In genomic region chr5:99558231-99558630, GRCm38 (mm10) we compare ENCODE assay signal across 20 mouse cellular contexts.
DNase-seq lines count a peak whose midpoint lies in the region; ATAC-seq lines count a peak whose summit lies in the region.
"Had no signal": no experiment of that assay in that cellular context is flagged by ENCODE, and none has a peak within 500 bp of the region (broad histone marks: within the 10 kb centered on the region; RNA-seq: fewer than 3 reads in every experiment).

No protein-coding gene starts in this region.

- peaks cover 35% of the 10 kb centered on the region for H3K4me1 ChIP-seq in midbrain, embryonic 10.5 days
- peaks cover 2% of the 10 kb centered on the region; the same call in 1 of the 2 replicates for H3K4me1 ChIP-seq in midbrain, embryonic 15.5 days
- H3K4me1 ChIP-seq: forebrain, embryonic 15.5 days had no signal

- H3K27me3 ChIP-seq in midbrain, embryonic 10.5 days (ENCODE audit: low read depth, poor library complexity, severe bottlenecking): peaks cover 97% of the 10 kb centered on the region
- peaks cover 7% of the 10 kb centered on the region; the same call in 1 of the 2 replicates for H3K27me3 ChIP-seq in midbrain, embryonic 15.5 days (replicated peaks)
- H3K27me3 ChIP-seq: embryonic facial prominence, embryonic 12.5 days had no signal

- DNase-seq in embryo, embryonic 10.5 days (ENCODE audit: low spot score): peak; percentile 33
- DNase-seq in embryo, embryonic 9.5 days (ENCODE audit: extremely low spot score): no peak
- DNase-seq in midbrain, embryonic 10.5 days (ENCODE audit: low spot score): peak; percentile 66
- peak; percentile 31 for DNase-seq in mesoderm, embryonic 11.5 days (ENCODE audit: low read depth, low spot score)
- peak; percentile 20 for DNase-seq in retina, postnatal 7 days (ENCODE audit: low read depth, low spot score)
- DNase-seq in adrenal gland, postnatal 10 days: no peak
- DNase-seq: adrenal gland, adult 2 months; adrenal gland, postnatal 14 days; adrenal gland, postnatal 36 days; cerebellum, adult 11-12 months; cerebellum, adult 2 months; cerebellum, adult 9-10 months; cerebellum, postnatal 10 days; cerebellum, postnatal 25 days; forebrain, postnatal 0 days had no signal

- H3K27ac ChIP-seq in midbrain, embryonic 10.5 days (replicated peaks): no peak overlapping the region
- H3K27ac ChIP-seq in midbrain, embryonic 15.5 days: no peak overlapping the region
- H3K27ac ChIP-seq: embryonic facial prominence, embryonic 10.5 days; embryonic facial prominence, embryonic 12.5 days; forebrain, embryonic 13.5 days; forebrain, embryonic 15.5 days had no signal

- no peak overlapping the region for H3K4me2 ChIP-seq in midbrain, embryonic 15.5 days
- H3K4me2 ChIP-seq: embryonic facial prominence, embryonic 12.5 days; forebrain, embryonic 13.5 days; forebrain, embryonic 15.5 days had no signal

- 30% methylated on average over 9 of the region's 9 CpGs for WGBS in midbrain, embryonic 10.5 days
- WGBS in midbrain, embryonic 15.5 days: 28% methylated on average over 9 of the region's 9 CpGs

- H3K9me3 ChIP-seq in midbrain, embryonic 10.5 days (replicated peaks): no peaks in the 10 kb centered on the region
- H3K9me3 ChIP-seq in midbrain, embryonic 15.5 days: no peaks in the 10 kb centered on the region
- H3K9me3 ChIP-seq: embryonic facial prominence, embryonic 10.5 days; embryonic facial prominence, embryonic 12.5 days; forebrain, embryonic 13.5 days; forebrain, embryonic 15.5 days had no signal

- no peak overlapping the region for H3K9ac ChIP-seq in midbrain, embryonic 15.5 days
- H3K9ac ChIP-seq: embryonic facial prominence, embryonic 12.5 days; forebrain, embryonic 13.5 days; forebrain, embryonic 15.5 days; forebrain, postnatal 0 days had no signal

- H3K36me3 ChIP-seq in midbrain, embryonic 10.5 days: no peaks in the 10 kb centered on the region
- H3K36me3 ChIP-seq in midbrain, embryonic 15.5 days (replicated peaks): no peaks in the 10 kb centered on the region
- H3K36me3 ChIP-seq: embryonic facial prominence, embryonic 10.5 days; embryonic facial prominence, embryonic 12.5 days; forebrain, embryonic 15.5 days had no signal

- no peak for ATAC-seq in midbrain, embryonic 15.5 days (replicated peaks)
- ATAC-seq: forebrain, embryonic 13.5 days; forebrain, embryonic 15.5 days; forebrain, postnatal 0 days had no signal

- H3K4me3 ChIP-seq in midbrain, embryonic 10.5 days: no peak overlapping the region
- no peak overlapping the region for H3K4me3 ChIP-seq in midbrain, embryonic 15.5 days
- H3K4me3 ChIP-seq: embryonic facial prominence, embryonic 10.5 days; embryonic facial prominence, embryonic 12.5 days; forebrain, embryonic 13.5 days; forebrain, embryonic 15.5 days had no signal

Comparison
In these comparisons a context has a peak if more than half of its experiments do, and no peak if none do; other contexts are left out.
1. DNase-seq: peak in embryo, embryonic 10.5 days (single experiment), midbrain, embryonic 10.5 days (single experiment), mesoderm, embryonic 11.5 days (single experiment) and retina, postnatal 7 days (single experiment); none in embryo, embryonic 9.5 days (single experiment) and adrenal gland, postnatal 10 days (single experiment).